Mouse (Mus musculus): Measurements from ENCODE around the gene Siglech. TPM values are rescaled to one million over a fixed set of nuclear protein-coding genes. Genes with fewer than 3 reads are reported as not detected.

Gene Siglech
- polyA plus RNA-seq (2012; rRNA removed), result 1.0 and 2.1 TPM in 2 replicates

DNA sequence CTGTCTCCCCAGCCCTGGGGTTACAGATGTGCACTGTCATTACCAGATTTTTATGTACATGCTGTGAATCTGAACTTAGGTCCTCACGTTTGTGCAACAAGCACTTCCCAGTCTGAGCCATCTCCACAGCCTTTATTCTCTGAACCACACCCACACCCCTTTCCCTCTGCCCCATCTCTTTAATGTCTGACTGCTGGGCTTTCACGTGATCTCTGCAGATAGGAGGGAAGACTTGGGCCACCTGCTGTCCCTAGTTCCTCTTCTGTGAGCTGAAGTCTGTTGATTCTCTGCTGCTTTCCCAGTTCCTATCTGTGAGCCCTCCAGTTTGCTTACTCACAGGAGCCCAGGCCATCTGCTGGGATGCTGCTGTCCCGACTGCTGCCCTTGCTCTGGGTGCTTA, at the start of gene Siglech:
Gene Siglech (plus strand): TSS at position 253 of the 400 bp plus-strand sequence.

DNA sequence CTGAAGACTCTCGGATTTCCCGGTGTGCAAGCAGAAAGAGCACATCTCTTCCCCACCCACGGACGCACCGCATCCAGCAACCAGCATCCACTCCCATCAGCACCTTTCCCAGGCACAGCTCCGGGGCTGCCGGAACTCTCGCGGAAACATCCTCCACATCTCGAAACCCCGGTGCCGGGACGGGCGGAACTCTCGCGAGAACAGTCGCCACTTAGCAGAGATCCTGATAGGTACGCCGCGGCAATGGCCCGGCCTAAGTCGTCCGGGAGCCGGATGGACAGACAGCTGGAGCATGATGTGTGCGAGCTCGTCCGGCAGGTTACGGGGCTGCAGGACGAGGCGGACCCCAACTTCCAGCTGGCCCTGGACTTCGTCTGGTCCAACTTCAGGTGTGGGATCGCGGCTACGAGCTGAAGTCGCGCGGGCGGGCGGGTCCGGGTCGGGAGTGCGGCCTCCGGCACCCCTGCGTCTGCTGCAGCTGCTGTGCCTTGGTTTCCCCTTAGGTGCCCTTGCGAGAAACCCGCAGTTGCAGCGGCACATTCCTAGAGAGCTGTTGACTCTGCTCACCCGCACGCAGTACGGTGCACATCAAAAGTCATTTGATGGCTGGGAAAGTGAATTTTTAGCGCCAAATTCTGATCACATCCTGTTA, 26.1 kb downstream of the Siglech start, which contains the start of gene Tubgcp5:
Gene Tubgcp5 (plus strand): TSS at position 203 of the 652 bp plus-strand sequence.

Other genes with a start within 250 kb of the Siglech start
- 5.2 and 5.4 TPM in 2 replicates for gene Tubgcp5, start 26.0 kb downstream of the Siglech start, polyA plus RNA-seq (2012; rRNA removed)
- gene Cyfip1, start 73.6 kb downstream of the Siglech start, polyA plus RNA-seq (2012; rRNA removed), result 43.5 and 55.4 TPM in 2 replicates
- 25.9 and 44.5 TPM in 2 replicates for gene Nipa2, start 194.3 kb downstream of the Siglech start, polyA plus RNA-seq (2012; rRNA removed)

All from ovary, adult 2 months (tissue).